Mouse (Mus musculus) cerebellum, adult 2 months (tissue): ENCODE measurements around the gene Whamm.

Source experiments
- CTCF ChIP-seq: fragments of 200-500 bp; IDR thresholded peaks from 2 replicates; pipeline ENCODE4 v1.5.1; 2011; ENCODE audit warnings: low read depth, mild to moderate bottlenecking, control low read depth, low read length, moderate library complexity, borderline replicate concordance; ENCODE audit not compliant: insufficient read depth
- POLR2A ChIP-seq: fragments of 200-500 bp; IDR thresholded peaks from 2 replicates; pipeline ENCODE4 v1.6.1; 2011; ENCODE audit warnings: low read length, control low read depth, borderline replicate concordance; ENCODE audit not compliant: insufficient read depth

- TF ChIP-seq CTCF (no peak), POLR2A (no peak)
Observed at GRCm38 (mm10) chr7:81595056-81595455, 24.0 kb downstream of the Whamm start.
